Mouse (Mus musculus): Measurements from ENCODE around the gene Esrra. TPM values are rescaled to one million over a fixed set of nuclear protein-coding genes. Genes with fewer than 3 reads are reported as not detected.

Esrra gene
- total and polyA plus RNA-seq, 3 experiments = 135 to 180 (median 156) TPM

- Histone ChIP-seq H3K4me1 (ENCODE audit: control insufficient read depth, insufficient read depth, low read length) (peaks cover 2% of the 10 kb centered on the region), H3K36me3 (ENCODE audit: control insufficient read depth, insufficient read depth, low read length) (no peaks in the 10 kb centered on the region), H3K79me2 (replicated peaks; ENCODE audit: control insufficient read depth, insufficient read depth, low read length) (no peaks in the 10 kb centered on the region; the same call in 1 of the 2 replicates), H3K4me3 (peak overlapping the region; percentile 62), H3K27ac (peak overlapping the region; percentile 92), H3K27me3 (ENCODE audit: control insufficient read depth, insufficient read depth, low read length) (no peaks in the 10 kb centered on the region), H3K9ac (ENCODE audit: low read depth, low read length) (peak overlapping the region; percentile 94)
- no peak for TF ChIP-seq CTCF (IDR thresholded peaks at IDR 0.05)
- no peak for TF ChIP-seq EP300 (IDR thresholded peaks at IDR 0.05; ENCODE audit: insufficient read depth, low read depth, low read length)
- TF ChIP-seq POLR2A (IDR thresholded peaks at IDR 0.05; ENCODE audit: insufficient read depth, low read depth, low read length) = no peak
- intact Hi-C loops (cut with DNase I) = loop anchor here (1.0 kb wide), 2 partner anchors 16 to 44 kb away; no protein-coding TSS in a partner anchor
- 25% methylated on average over 15 of the region's 15 CpGs for WGBS
- DNase-seq = peak in 1 of 2 experiments; percentile 42
Measured at GRCm38 (mm10) chr19:6968491-6969271, 47.1 kb upstream of the Esrra start.

GRCm38 (mm10) chr19:6956461-6956860 is 34.8 kb upstream of the Esrra start:
- no peaks in the 10 kb centered on the region for H3K27me3 ChIP-seq (ENCODE audit: control insufficient read depth, insufficient read depth, low read length)
- TF ChIP-seq CTCF (IDR thresholded peaks at IDR 0.05) = no peak
- no peak for TF ChIP-seq EP300 (IDR thresholded peaks at IDR 0.05; ENCODE audit: insufficient read depth, low read depth, low read length)
- no peak for TF ChIP-seq POLR2A (IDR thresholded peaks at IDR 0.05; ENCODE audit: insufficient read depth, low read depth, low read length)
- DNase-seq = no peak
- H3K4me3 ChIP-seq = no peak overlapping the region
- H3K79me2 ChIP-seq (replicated peaks; ENCODE audit: control insufficient read depth, insufficient read depth, low read length) = no peaks in the 10 kb centered on the region
- no peak overlapping the region for H3K27ac ChIP-seq
- intact Hi-C loops (cut with DNase I) = no loop called here
- H3K4me1 ChIP-seq (ENCODE audit: control insufficient read depth, insufficient read depth, low read length) = peaks cover 7% of the 10 kb centered on the region
- H3K36me3 ChIP-seq (ENCODE audit: control insufficient read depth, insufficient read depth, low read length) = no peaks in the 10 kb centered on the region
- H3K9ac ChIP-seq (ENCODE audit: low read depth, low read length) = no peak overlapping the region
- WGBS = 81% methylated on average over 10 of the region's 10 CpGs

- peak overlapping the region; percentile 7; the same call in 1 of the 2 replicates for H3K27ac ChIP-seq
- H3K4me3 ChIP-seq = no peak overlapping the region
- H3K79me2 ChIP-seq (replicated peaks; ENCODE audit: control insufficient read depth, insufficient read depth, low read length) = no peaks in the 10 kb centered on the region
- H3K9ac ChIP-seq (ENCODE audit: low read depth, low read length) = no peak overlapping the region
- H3K4me1 ChIP-seq (ENCODE audit: control insufficient read depth, insufficient read depth, low read length) = peaks cover 7% of the 10 kb centered on the region
- TF ChIP-seq CTCF (IDR thresholded peaks at IDR 0.05) (peak; percentile 22), EP300 (IDR thresholded peaks at IDR 0.05; ENCODE audit: insufficient read depth, low read depth, low read length) (0 out of 2 replicates have a peak, but pooled peaks have one; percentile 29), POLR2A (IDR thresholded peaks at IDR 0.05; ENCODE audit: insufficient read depth, low read depth, low read length) (no peak)
- no peaks in the 10 kb centered on the region for H3K36me3 ChIP-seq (ENCODE audit: control insufficient read depth, insufficient read depth, low read length)
- DNase-seq = peak in 1 of 2 experiments; percentile 49
- WGBS = 64% methylated on average over 7 of the region's 7 CpGs
- no peaks in the 10 kb centered on the region for H3K27me3 ChIP-seq (ENCODE audit: control insufficient read depth, insufficient read depth, low read length)
- intact Hi-C loops (cut with DNase I) = no loop called here
Measured at GRCm38 (mm10) chr19:6955424-6955823, 33.8 kb upstream of the Esrra start.

GRCm38 (mm10) chr19:6954046-6954445 is 32.4 kb upstream of the Esrra start:
- Histone ChIP-seq H3K9ac (ENCODE audit: low read depth, low read length) (no peak overlapping the region), H3K4me1 (ENCODE audit: control insufficient read depth, insufficient read depth, low read length) (peaks cover 7% of the 10 kb centered on the region), H3K27ac (no peak overlapping the region), H3K79me2 (replicated peaks; ENCODE audit: control insufficient read depth, insufficient read depth, low read length) (no peaks in the 10 kb centered on the region), H3K27me3 (ENCODE audit: control insufficient read depth, insufficient read depth, low read length) (no peaks in the 10 kb centered on the region), H3K36me3 (ENCODE audit: control insufficient read depth, insufficient read depth, low read length) (no peaks in the 10 kb centered on the region), H3K4me3 (no peak overlapping the region)
- WGBS = 40% methylated on average over 9 of the region's 9 CpGs
- intact Hi-C loops (cut with DNase I) = no loop called here
- TF ChIP-seq POLR2A (IDR thresholded peaks at IDR 0.05; ENCODE audit: insufficient read depth, low read depth, low read length) (no peak), EP300 (IDR thresholded peaks at IDR 0.05; ENCODE audit: insufficient read depth, low read depth, low read length) (no peak), CTCF (IDR thresholded peaks at IDR 0.05) (peak; percentile 58)
- peak; percentile 54 to 60 for DNase-seq

- no peaks in the 10 kb centered on the region for H3K36me3 ChIP-seq (ENCODE audit: control insufficient read depth, insufficient read depth, low read length)
- no peaks in the 10 kb centered on the region for H3K27me3 ChIP-seq (ENCODE audit: control insufficient read depth, insufficient read depth, low read length)
- 5% methylated on average over 3 of the region's 3 CpGs for WGBS
- H3K27ac ChIP-seq = peak overlapping the region; percentile 97
- peak; percentile 65 to 75 for DNase-seq
- H3K4me1 ChIP-seq (ENCODE audit: control insufficient read depth, insufficient read depth, low read length) = peaks cover 7% of the 10 kb centered on the region
- peak overlapping the region; percentile 69 for H3K9ac ChIP-seq (ENCODE audit: low read depth, low read length)
- no peaks in the 10 kb centered on the region for H3K79me2 ChIP-seq (replicated peaks; ENCODE audit: control insufficient read depth, insufficient read depth, low read length)
- intact Hi-C loops (cut with DNase I) = loop anchor here (1.0 to 2.0 kb wide), 2 partner anchors 14 to 16 kb away; no protein-coding TSS in a partner anchor
- H3K4me3 ChIP-seq = peak overlapping the region; percentile 67
- TF ChIP-seq CTCF (IDR thresholded peaks at IDR 0.05) (no peak), POLR2A (IDR thresholded peaks at IDR 0.05; ENCODE audit: insufficient read depth, low read depth, low read length) (peak; percentile 83), EP300 (IDR thresholded peaks at IDR 0.05; ENCODE audit: insufficient read depth, low read depth, low read length) (peak; percentile 5; the same call in 1 of the 2 replicates)
Measured at GRCm38 (mm10) chr19:6952712-6953037, 31.1 kb upstream of the Esrra start.
